Mouse (Mus musculus) subcutaneous adipose tissue, adult 2 months (tissue): Measurements from ENCODE around the gene Echs1. TPM values are rescaled to one million over a fixed set of nuclear protein-coding genes. Genes with fewer than 3 reads are reported as not detected.

Experiments used
- polyA plus RNA-seq: library from polyadenylated mRNA; depleted of rRNA; stranded (reverse); fragments of >200 nt; gene quantifications from 2 replicates; pipeline ENCODE4 v1.2.3, GENCODE M21; 2012; ENCODE audit warnings: low replicate concordance; rRNA removed

Echs1 gene
- 240 and 347 TPM in 2 replicates for polyA plus RNA-seq

GRCm38 (mm10) chr7:140116329-140117054 is at the start of gene Echs1:
Gene Echs1 (minus strand): TSS chr7:140116476.

GRCm38 (mm10) chr7:140164664-140165063 is 48.4 kb upstream of the Echs1 start, which contains the start of gene Olfr522:
Gene Olfr522 (minus strand): TSS chr7:140164764.

GRCm38 (mm10) chr7:140154218-140154927 is 38.1 kb upstream of the Echs1 start, which contains the start of gene Sprn:
Gene Sprn (minus strand): TSS chr7:140154877.

GRCm38 (mm10) chr7:140137135-140138020 is 21.1 kb upstream of the Echs1 start, which contains the start of gene Mtg1:
Gene Mtg1 (plus strand): TSS chr7:140137564.

GRCm38 (mm10) chr7:140115583-140116328 is 520 bp downstream of the Echs1 start, which contains the start of gene Paox:
Gene Paox (plus strand): TSS chr7:140115799.

GRCm38 (mm10) chr7:140101993-140102860 is 14.0 kb downstream of the Echs1 start, which contains the start of gene Fuom:
Gene Fuom (minus strand): TSS chr7:140102441.

GRCm38 (mm10) chr7:140092924-140093528 is 23.2 kb downstream of the Echs1 start, which contains the start of gene Prap1:
Gene Prap1 (plus strand): TSS chr7:140093395.

GRCm38 (mm10) chr7:140082242-140082678 is 34.0 kb downstream of the Echs1 start, which contains the start of gene Caly:
Gene Caly (minus strand): TSS chr7:140082548.

Other genes with a start within 250 kb of the Echs1 start
- gene Kndc1, start 221.8 kb downstream of the Echs1 start, polyA plus RNA-seq: not detected in 2 replicates
- gene Utf1, start 172.7 kb downstream of the Echs1 start, polyA plus RNA-seq: not detected in 2 replicates
- 0.14 and 0.32 TPM in 2 replicates for gene 6430531B16Rik, start 137.7 kb downstream of the Echs1 start, polyA plus RNA-seq
- gene Adam8, start 123.9 kb downstream of the Echs1 start, polyA plus RNA-seq: 12.3 and 18.5 TPM in 2 replicates
- gene Zfp511, start 80.1 kb downstream of the Echs1 start, polyA plus RNA-seq: 45.5 and 100 TPM in 2 replicates
- 28.2 and 39.2 TPM in 2 replicates for gene Tubgcp2, start 79.8 kb downstream of the Echs1 start, polyA plus RNA-seq
- gene Msx3, start 67.4 kb downstream of the Echs1 start, polyA plus RNA-seq: not detected in 2 replicates
- 0.18 and 0.19 TPM in 2 replicates for gene Caly, start 33.9 kb downstream of the Echs1 start, polyA plus RNA-seq
- 1.7 and 21.1 TPM in 2 replicates for gene Prap1, start 23.1 kb downstream of the Echs1 start, polyA plus RNA-seq
- 46.2 and 65.2 TPM in 2 replicates for gene Fuom, start 14.0 kb downstream of the Echs1 start, polyA plus RNA-seq
- 27.3 and 32.0 TPM in 2 replicates for gene Paox, start 677 bp downstream of the Echs1 start, polyA plus RNA-seq
- gene Mtg1, start 21.1 kb upstream of the Echs1 start, polyA plus RNA-seq: 30.3 and 50.3 TPM in 2 replicates
- 0.89 and 2.7 TPM in 2 replicates for gene Sprn, start 38.4 kb upstream of the Echs1 start, polyA plus RNA-seq
- not detected in 2 replicates for gene Olfr522, start 48.3 kb upstream of the Echs1 start, polyA plus RNA-seq
- gene Olfr523, start 56.7 kb upstream of the Echs1 start, polyA plus RNA-seq: not detected in 2 replicates
- not detected in 2 replicates for gene Olfr524, start 89.5 kb upstream of the Echs1 start, polyA plus RNA-seq
- 0.36 and 1.7 TPM in 2 replicates for gene Cd163l1, start 101.8 kb upstream of the Echs1 start, polyA plus RNA-seq
- gene 5830411N06Rik, start 130.8 kb upstream of the Echs1 start, polyA plus RNA-seq: 0.04 and 0.13 TPM in 2 replicates
- not detected in 2 replicates for gene Olfr525, start 204.4 kb upstream of the Echs1 start, polyA plus RNA-seq
- gene Olfr527, start 217.5 kb upstream of the Echs1 start, polyA plus RNA-seq: not detected in 2 replicates
- gene Olfr60, start 245.2 kb upstream of the Echs1 start, polyA plus RNA-seq: 0.13 and 0.27 TPM in 2 replicates